In genomic region chr13:44235236-44235635, GRCm38 (mm10) we compare ENCODE assay signal across 13 mouse cellular contexts.
"Had no signal": no experiment of that assay in that cellular context is flagged by ENCODE, and none has a peak within 500 bp of the region (broad histone marks: within the 10 kb centered on the region; RNA-seq: fewer than 3 reads in every experiment).

No protein-coding gene starts in this region.

- DNase-seq: kidney, adult 18-20 months; kidney, postnatal 10 days; kidney, postnatal 4 days; layer of hippocampus, postnatal 36 days; lung, adult 2 months; lung, postnatal 36 days had no signal

- H3K27ac ChIP-seq: intestine, embryonic 15.5 days; limb, embryonic 10.5 days; liver, embryonic 15.5 days; midbrain, embryonic 13.5 days; neural tube, embryonic 15.5 days had no signal

- H3K4me3 ChIP-seq: intestine, embryonic 15.5 days; limb, embryonic 10.5 days; liver, embryonic 15.5 days; midbrain, embryonic 13.5 days; myocyte; neural tube, embryonic 15.5 days had no signal

- ATAC-seq: intestine, embryonic 15.5 days; lung, postnatal 0 days; midbrain, embryonic 13.5 days had no signal
